Mouse (Mus musculus) gastrocnemius, adult 8-10 months (tissue): ENCODE data around the gene Gimd1. TPM values are rescaled to one million over a fixed set of nuclear protein-coding genes. Genes with fewer than 3 reads are reported as not detected.

Experiments used
- total RNA-seq, 4 experiments: library from RNA; stranded (reverse); gene quantifications; 2 replicates each; pipeline ENCODE4 v1.2.4; 2022

Gimd1 gene
- total RNA-seq, 4 experiments from 2014 or later, result not detected

Other genes with a start within 250 kb of the Gimd1 start
- gene Tbck, start 54.3 kb downstream of the Gimd1 start, total RNA-seq, result 10 to 100 TPM in 1 of 4 experiments, 1 to 10 TPM in 3; 8.4 to 10.4 (median 9.2) TPM
- gene Aimp1, start 54.5 kb downstream of the Gimd1 start, total RNA-seq, result 10 to 100 TPM; 71.3 to 84.4 (median 75.4) TPM